Mouse (Mus musculus) ES-Bruce4 (cell line): Measurements from ENCODE around the gene Vps33b.

Source experiments
- CTCF ChIP-seq: IDR thresholded peaks from one replicate; pipeline ENCODE4 v1.8.1; 2011; ENCODE audit warnings: low read depth, low read length
- POLR2A ChIP-seq: IDR thresholded peaks from one replicate; pipeline ENCODE4 v1.8.1; 2011; ENCODE audit warnings: low read length; ENCODE audit not compliant: insufficient read depth

DNA sequence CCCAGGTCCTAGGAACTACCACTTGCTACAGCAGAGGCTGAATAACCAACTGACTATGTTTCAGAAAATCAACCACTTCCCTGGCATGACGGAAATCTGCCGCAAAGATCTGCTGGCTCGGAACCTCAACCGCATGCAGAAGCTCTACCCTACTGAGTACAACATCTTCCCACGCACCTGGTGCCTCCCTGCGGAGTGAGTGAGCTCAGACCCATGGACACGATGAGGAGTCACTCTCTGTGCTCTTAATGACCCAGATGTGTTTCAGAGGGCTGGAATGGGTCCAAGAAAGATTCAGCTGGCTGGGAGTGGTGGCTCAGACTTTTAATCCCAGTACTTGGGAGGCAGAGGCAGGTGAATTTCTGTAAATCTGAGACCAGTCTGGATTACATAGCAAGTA, 17.0 kb upstream of the Vps33b start:
- TF ChIP-seq POLR2A = no peak
- no peak for TF ChIP-seq CTCF
